Mouse (Mus musculus): ENCODE data around the gene Il23r.
"Not testable (repeated sequence)": the region's sequence is repeated elsewhere in the genome, so short reads cannot be mapped to it uniquely, and the experiment has no call there.

Il23r gene

DNA sequence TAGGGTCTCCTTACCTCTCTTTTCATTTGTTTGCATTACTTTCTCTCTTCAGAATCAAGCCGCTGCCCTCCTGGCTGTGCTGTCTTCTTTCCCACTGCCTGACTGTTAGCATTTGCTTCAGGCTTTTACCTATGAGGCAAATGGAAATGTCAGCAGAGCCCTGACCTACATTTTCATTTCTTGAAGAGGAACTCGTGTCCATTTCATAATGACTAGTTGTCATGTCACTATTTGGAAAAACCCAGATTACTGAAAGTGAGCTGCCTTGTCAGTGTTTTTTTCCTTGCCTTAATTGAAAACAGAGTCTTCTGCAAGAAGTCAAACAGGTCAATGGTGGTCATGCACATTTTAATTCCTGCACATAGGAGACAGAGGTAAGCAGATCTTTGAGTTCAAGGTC, at the start of gene Il23r:
Gene Il23r, minus strand, starts transcription at position 101 of the 400 bp plus-strand sequence.
- DNase-seq, result no peak

DNA sequence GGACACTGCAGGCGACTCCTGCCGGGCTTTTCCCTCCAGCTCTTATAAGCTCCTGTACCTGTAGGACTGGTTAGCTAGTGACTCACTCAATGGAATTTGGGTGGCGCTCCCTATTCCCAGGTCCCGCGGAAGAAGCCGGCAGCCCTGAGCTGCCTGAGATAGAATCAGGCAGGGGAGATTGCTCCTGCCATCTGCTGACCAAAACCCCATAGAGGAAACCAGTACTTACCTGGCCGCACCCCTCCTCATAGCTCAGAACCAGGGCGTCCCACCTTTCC, 44.1 kb upstream of the Il23r start, which contains the start of gene Tacstd2:
Gene Tacstd2, minus strand, starts transcription at position 20 of the 278 bp plus-strand sequence.
- no peak for DNase-seq

DNA sequence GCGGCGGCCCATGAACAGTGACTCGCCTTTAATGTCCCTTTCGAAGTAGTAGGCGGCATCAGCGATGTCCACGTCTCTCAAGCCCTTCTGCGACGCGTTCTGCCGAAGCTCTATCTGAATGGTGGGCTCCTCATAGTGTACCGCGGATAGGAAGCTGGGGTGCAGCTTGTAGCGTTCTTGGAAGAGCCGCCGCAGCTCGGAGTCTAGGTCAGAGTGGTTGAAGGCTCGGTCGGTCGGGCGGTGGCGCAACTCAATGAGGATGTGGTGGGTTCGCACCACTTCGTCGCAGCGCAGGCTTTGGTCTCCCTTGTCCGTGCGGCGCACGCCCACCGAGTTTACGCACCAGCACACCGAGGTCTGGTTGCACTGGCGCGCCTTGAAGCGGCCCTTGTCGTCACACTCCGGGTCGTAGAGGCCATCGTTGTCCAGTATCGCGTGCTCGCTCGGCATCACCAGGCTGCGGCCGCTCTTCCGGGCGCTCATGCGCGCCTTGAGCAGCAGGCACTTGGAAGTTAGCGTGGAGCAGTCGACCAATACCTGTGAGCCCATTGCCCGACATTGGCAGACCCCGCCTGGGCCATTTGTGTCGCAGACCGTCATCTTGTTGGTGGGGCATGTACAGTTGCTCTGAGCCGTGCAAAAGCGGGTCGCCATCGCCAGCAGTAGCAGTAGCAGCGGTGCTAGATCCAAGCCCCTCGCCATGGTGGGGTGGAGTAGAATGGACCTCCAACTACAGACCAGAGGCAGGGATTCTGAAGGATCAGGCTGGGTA, 43.5 kb upstream of the Il23r start:
- DNase-seq, result no peak

DNA sequence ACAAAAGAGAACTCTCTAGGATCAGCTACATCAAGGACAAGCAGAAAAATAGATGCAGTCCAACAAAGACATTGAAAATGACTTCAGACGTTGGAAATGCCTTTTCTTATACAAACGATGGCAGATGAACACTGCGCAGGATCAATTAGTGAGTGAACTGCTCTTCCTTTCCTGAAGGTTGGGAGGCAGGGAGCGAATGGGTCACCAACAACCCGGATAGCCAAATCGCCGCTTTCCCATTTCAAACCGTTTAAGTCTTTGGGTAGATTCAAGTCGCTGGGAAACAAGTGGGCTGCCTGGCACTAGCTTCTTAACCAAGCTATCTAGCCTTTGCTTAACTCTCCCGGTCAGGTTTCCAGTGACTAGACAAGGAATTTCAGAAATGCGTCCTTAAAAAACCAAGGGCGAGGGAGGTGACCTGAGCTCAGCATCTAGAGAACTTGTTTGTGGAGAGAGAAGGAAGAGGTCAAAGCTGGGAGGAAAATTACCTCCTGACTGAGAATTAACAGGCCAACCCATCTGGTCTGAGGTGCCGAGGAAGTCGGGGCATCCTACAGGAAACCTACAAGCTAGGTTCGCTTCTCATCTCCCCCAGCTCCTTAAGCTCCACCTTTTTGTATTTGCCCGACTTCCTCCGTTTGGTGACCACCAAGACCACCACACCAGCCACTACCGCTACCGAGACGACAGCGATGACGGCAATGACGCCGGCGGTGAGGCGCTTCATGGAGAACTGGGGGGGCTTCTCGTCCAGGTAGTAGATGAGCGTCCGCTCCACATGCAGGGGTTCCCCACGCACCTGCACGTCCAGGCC, 42.7 kb upstream of the Il23r start:
- DNase-seq, result no peak

DNA sequence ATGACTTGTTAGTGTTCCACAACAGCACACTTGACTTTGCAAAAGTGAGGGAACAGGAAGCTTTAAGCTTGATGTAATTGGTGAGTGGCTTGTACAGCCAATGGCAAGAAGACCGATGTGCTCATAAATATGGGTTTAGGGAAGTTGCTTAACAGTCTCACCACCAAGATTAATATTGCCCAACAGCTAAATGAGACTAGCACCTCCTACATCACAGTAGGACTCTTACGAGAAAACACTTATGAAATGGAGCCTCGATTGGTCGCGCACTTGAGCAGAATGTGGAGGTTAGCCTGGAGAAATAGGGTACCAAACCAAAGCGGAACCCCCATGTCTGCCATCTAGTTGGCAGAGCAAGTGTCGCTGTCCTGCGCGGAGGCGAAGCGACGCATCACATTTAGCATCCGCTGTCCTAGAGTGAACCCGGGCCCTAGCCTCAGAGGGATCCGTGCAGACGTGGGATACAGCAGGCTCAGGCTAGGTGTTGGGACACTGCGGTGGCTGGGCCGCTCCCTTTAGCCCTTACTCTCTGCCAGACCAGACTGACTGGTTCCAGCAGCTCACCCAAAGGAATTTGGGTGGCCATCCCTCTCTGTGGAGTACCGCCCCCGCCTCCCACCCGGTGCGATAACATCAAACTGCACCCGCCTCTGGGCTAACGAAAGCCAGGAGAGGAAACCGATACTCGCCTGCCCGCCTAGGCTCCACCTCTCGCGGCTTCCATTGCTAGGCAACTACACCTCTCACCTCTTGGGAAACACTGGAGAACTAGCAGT, 41.2 kb upstream of the Il23r start:
- DNase-seq, result peak; percentile 19 to 29

DNA sequence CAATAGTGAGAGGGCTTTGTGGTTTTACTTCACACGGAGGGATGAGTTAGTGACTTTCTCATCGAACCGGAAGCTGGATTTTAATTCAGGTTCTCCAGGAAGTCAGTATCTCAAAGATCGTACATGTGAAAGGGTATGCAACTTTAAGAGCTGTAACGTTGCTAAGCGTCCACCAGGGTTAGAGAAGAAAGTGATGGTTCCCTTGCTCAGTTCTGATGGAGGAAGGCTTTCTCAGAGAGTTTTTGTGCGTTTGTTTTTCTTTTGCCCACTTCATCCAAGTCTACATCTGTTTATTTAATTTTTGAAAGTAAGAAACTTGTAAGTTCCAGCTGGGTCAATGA, 40.1 kb upstream of the Il23r start:
- no peak for DNase-seq

DNA sequence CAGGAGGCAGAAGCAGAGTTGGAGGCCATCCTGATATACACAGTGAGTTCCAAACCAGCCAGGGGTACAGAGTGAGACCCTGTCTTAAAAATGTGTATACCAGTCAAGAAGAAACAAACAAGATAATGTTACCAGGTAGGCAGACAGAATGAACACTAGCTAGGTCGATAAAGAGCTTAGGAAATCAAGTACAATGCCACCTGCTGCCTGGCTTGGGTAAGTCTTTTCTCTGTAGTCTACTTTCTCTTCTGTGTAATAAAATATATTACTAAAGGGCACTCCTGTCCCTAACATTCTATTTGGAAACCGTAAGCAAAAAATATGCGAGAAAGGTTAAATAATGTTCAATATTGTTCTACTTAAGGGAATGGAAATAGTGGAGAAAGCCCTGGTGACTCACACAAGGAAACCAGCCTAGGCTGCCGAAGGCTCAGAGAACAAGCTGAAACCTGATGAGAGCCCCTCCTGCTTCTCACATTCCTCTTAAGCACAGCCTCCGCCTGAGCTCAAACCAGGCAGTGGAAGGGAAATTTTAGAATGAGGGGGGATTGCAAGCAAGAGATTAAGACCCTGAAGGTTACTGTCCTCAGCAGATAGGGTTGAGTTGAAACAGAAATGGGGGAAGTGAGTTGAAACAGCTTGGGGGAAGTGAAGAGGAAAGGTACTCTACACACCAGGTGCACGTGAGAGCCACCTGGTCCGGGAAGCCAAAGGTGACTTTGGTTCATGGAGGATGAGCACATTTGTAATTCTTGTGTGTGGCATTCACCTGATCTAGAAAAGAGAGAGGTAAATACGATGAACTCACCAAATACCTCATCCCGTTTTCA, 39.6 kb upstream of the Il23r start:
- DNase-seq, result no peak

DNA sequence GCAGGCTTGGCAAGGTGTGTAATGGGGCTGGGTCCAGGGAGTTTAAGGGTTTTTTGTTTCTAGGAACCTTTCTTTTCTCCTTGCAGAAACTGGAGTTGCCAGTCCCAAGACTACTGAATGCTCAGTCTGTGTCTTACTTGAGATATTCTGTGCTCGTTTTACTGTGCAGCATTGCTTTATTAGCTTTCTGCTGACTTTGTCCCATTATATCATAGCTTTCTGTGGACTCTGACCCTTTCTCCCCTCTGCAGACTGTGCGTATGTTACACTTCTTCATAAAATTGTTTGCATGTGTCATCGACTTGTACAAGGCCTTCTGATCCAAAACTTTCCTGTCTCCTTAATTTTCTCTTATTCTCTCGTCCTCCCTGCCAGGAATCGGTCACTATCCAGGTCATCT, 34.7 kb upstream of the Il23r start:
- DNase-seq, result no peak

DNA sequence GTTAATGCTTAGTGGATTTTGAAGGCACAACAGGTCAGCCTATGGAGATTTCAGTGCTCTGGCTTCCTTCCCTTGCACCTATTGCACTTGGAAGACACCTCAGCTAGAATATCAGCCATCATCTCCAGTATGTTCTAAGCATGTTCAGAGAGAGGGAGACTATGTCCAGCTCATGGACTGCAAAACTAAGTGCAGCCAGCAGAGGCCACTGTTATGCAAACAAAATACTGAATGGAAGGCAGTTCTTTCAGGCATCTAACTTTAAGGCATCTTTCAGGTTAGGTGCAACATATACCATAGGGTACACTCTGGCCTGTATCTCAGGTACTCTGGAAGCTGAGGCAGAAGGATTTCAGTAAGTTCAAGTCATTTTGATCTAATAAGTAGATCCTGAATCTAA, 19.1 kb upstream of the Il23r start:
- DNase-seq, result no peak

DNA sequence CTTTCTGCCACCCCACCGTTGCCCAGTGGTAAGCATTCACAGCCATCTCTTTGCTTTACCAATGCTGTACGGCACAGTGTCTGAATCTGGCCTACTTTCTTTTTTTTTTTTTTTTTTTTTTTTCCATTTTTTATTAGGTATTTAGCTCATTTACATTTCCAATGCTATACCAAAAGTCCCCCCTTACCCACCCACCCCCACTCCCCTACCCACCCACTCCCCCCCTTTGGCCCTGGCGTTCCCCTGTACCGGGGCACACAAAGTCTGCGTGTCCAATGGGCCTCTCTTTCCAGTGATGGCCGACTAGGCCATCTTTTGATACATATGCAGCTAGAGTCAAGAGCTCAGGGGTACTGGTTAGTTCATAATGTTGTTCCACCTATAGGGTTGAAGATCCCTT, 10.3 kb upstream of the Il23r start:
- not testable (repeated sequence) for DNase-seq

DNA sequence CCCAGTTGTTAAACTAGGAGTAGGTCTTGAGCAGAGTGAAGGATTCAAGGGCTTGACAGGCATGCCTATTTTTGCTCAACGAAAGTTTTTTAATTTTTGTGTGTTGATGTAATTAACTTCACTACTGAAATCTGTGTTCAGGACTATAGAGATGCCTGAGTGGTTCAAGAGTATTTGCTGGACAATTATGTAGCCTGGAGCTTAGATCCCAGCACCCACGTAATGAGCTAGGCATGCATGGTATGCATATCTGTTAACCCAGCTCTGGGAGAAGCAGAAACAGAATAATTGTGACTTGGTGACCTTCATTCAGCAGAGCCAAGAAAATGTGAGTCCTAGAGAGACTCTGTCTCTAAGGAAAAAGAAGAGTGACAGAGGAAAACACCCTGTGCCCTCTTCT, 10.6 kb downstream of the Il23r start:
- DNase-seq, result no peak

DNA sequence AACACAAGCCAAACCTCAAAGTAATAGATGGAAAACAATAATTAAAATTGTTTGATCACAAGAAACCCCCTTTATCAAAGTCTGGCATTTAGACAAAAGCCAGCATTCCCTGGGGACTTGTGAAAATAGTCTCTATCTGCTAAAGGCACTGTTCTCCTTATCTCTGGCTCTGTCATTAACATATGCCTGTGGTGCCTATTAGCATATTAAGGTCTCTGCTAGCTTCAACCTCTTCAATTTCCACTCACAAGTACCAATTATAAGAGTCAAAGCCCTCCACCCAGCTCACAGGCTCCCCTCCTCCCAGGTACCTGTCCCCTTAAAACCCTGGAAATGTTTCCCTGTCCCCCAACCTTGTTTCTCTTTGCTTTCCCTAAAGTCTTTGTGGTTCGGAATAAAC, 20.4 kb downstream of the Il23r start:
- no peak for DNase-seq

DNA sequence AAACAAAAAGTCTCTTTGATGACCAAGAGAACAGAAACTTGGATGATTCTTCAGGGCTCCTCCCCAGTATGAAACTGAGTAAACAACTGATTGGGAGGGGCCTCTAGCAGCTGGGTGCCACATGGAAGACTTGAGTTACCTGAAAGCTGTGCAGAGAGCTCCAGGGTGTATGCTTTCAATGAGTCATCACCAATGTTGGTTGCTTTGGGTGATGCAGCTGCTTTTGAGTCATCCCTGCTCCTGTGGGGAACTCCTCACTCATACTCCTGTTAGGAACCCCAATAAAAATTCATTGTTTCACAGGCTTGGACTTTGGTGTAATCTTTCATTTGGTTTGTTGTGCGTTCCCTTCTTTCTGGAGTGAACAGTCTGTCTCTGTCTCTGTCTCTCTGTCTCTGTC, 32.2 kb downstream of the Il23r start:
- DNase-seq, result no peak

DNA sequence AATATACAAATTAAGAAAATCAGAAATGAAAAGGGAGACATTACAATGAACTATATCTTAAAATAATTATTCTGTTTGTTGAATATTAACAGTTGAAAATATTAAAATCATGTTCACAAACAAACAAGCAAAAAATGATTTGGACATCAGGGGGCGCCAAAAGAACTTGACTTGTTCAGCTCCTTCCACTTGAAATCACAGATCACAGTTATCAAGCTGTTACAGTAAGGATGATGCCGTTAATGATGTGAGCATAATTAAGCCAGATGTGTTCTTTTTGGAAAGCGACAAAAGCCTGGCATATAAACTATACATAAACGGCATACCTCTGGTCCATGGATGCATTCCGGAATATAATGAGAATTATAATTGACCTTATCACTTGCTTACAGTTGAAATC, 40.3 kb downstream of the Il23r start:
- no peak for DNase-seq

DNA sequence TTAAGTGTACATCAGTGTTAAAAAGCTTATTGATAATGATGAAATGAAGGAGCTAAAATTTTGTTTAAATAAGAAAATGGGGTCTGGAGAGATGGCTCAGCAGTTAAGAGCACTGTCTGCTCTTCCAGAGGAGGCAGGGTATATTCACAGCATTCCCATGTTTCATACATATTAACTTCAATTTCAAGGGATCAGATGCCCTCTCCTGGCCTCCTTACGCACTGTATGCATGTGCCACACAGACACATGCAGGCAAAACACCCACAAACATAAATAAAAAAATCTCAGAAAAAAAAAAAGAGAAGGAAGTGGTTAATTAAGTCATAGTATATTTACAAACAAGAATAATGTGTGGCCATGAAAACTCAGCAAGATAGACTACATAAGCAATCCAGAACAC, 45.8 kb downstream of the Il23r start:
- no peak for DNase-seq

DNA sequence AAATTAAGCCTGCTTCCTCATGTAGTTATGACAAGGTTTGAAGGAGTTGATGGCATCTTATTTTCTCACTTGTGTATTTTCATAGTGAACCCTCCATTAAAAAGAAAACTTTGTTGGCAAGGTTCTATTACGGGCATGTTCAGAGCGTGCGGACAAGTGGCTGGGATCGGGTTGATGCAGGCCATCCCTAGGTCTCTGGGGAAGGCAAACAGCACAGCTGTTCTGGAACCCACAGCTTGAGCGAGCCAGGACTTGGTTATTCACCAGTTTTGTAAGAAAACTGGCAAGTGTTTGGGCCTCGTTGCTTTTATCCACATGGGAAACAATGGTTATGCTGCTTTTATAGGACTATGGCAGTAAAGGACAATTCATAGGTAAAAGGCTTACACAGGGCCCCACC, 48.5 kb downstream of the Il23r start:
- no peak for DNase-seq

DNA sequence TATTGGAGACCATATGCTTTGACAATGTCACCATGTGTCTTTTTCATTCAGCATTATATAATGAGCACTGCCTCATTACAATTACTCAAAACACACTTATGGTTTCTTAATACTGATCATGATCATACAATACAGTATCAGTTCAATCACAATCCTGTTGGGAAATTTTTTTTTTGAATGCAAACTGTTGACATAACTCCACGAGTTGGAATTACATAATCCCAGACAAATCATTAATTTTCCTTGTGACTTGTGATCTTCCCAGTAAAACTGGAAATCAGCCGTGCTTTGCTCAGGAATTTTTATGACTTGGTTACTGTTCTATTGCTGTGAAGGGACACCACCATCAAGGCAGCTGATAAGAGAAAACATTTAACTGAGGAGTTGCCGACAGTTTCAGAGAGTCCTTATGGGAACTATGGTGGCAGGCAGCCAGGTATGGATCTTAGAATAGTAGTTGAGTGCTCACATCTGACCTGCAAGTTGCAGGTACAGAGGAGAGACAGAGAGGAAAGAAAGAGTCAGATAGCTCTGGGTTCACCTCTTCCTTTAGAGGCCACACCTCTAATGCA, 53.8 kb downstream of the Il23r start:
- DNase-seq, result no peak

DNA sequence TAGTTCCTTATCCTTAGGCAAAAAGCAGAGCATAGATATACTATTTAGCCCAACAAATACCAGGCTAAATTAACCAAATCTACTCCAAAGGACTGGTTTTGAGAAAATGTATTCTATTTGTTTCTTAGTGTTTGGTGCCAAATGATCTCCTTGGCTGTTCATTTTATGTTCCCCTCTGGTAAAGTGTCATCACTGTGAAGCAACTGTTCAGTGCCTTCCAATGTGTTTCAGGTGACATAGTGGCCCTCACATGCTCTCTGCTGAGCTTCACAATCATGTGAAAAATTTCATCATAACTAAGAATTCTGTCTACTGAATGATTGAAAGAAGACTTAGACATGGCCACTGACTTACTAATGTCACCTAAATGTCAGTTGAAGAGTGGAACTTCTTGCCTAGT, 54.6 kb downstream of the Il23r start:
- DNase-seq, result no peak

DNA sequence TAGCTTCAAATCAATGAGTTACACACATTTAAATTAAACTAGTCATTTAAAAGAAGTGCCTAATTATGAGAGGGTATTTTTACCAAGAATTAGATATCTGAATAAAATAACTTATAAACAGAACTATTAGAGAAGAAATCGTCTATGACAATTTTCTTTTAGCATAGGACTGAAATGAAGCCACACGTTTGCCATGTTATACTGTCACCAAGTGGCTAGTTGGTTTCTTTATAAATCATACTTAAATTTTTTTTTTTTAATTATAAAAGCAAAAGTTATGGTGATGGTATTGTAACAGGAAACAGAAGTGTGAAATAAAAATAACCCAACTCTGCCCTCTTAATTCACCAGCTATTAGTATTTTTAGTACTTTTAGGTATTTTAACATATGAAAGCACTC, 55.4 kb downstream of the Il23r start:
- DNase-seq, result no peak

DNA sequence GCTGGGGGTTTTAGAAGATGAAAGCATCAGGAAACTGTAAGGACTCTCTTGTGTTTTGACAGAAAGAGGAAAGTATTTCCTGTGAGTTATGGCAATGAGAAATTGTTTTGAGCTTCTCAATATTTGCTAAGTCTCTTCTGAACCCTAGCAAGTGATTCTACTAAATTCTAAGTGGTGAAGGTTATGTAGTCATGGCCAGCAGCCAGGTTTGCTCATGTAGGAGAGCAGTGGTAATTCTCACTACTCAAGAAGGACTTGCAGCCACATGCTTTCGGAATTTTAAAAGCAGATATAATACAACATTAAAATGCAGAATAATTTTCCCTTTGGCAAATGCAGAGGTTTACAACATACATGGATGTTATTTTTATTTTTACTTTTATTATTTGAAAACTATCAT, 55.9 kb downstream of the Il23r start:
- no peak for DNase-seq

DNA sequence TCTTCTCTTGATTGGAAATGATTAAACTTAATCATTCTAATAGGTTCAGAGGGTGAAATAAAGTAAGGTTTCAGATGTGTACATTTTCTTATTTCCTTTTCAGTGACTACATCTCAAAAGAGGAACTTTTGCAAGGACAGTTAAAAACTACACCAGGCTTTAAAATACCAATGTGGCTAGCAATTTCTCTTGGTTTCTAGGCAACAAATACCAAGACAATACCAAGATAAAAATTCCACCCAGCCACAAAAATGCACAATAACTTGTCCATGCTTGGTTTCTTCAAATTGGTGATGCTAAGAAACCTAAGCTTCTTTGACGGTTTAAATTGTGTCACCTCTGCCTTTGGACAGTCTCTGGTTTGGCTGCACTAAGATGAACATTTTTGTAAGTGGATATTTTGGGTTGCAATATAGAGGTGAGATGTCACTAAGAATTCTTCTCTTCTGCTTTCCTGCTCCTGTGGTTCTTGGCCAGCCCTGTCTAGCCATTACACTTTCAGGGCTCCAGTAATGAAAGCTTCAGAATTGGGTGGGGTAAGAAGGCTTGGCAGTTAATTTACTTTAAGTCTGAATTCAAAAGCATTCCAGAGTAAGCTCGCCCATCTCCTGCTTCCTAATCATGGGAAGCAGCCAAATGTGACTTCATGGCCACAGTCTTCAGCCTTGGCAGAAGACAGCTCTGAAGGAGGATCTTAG, 56.8 kb downstream of the Il23r start:
- DNase-seq, result no peak

DNA sequence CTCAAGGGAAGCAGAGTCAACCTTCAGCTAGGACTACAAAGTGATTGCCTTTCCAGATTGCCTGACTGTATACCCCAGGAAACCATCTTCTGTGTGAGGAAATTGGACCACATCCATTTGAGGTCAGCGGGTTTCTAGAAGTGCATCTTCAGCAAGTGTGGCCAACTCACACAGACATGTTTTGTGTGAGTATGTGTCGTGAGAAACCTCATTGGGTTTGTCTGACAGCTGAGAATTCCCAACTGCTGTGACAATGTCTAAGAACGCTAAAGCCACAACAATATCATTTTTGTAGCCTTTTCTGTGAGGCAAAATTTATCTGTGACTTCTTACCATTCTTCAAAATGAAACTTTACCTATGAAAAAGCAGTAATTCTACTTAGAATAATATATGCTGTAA, 59.8 kb downstream of the Il23r start:
- DNase-seq, result no peak
